Mouse (Mus musculus) forebrain, postnatal 0 days (tissue): ENCODE data around the gene Rad51b. TPM values are rescaled to one million over a fixed set of nuclear protein-coding genes. Genes with fewer than 3 reads are reported as not detected.

ENCODE experiments used
- ATAC-seq: fragments of 200-750 bp; cut with Nextera tagmentation; 2 replicates; pipeline ENCODE4 v1.8.0; 2017; ENCODE audit warnings: mild to moderate bottlenecking, moderate library complexity
- DNase-seq: peaks from one replicate; pipeline ENCODE4 v3.0.0-alpha.2; 2015
- H3K27ac ChIP-seq: fragments of 300-500 bp; sonication (generic); 2 replicates; pipeline ENCODE4 v1.5.1; 2014; ENCODE audit warnings: low read depth, mild to moderate bottlenecking, antibody characterized with exemption, low read length, moderate library complexity, mixed read lengths
- H3K27me3 ChIP-seq: fragments of 300-500 bp; sonication (generic); 2 replicates; pipeline ENCODE4 v1.6.1; 2014; ENCODE audit warnings: mild to moderate bottlenecking, low read length, mixed read lengths; ENCODE audit not compliant: insufficient read depth
- H3K36me3 ChIP-seq: fragments of 300-500 bp; sonication (generic); 2 replicates; pipeline ENCODE4 v1.6.1; 2014; ENCODE audit warnings: mild to moderate bottlenecking, moderate library complexity; ENCODE audit not compliant: insufficient read depth
- H3K4me1 ChIP-seq: fragments of 300-500 bp; sonication (generic); 2 replicates; pipeline ENCODE4 v1.6.1; 2014; ENCODE audit warnings: antibody characterized with exemption; ENCODE audit not compliant: insufficient read depth
- H3K4me2 ChIP-seq: fragments of 300-500 bp; sonication (generic); 2 replicates; pipeline ENCODE4 v1.6.1; 2014; ENCODE audit warnings: low read depth, mild to moderate bottlenecking, moderate library complexity
- H3K4me3 ChIP-seq: fragments of 300-500 bp; sonication (generic); 2 replicates; pipeline ENCODE4 v1.5.1; 2014; ENCODE audit warnings: low read depth, low read length, mixed read lengths
- H3K9ac ChIP-seq: fragments of 300-500 bp; sonication (generic); 2 replicates; pipeline ENCODE4 v1.6.1; 2014; ENCODE audit warnings: mild to moderate bottlenecking
- H3K9me3 ChIP-seq: fragments of 300-500 bp; sonication (generic); 2 replicates; pipeline ENCODE4 v1.6.1; 2016; ENCODE audit warnings: low read length
- CTCF ChIP-seq: sonication (generic); IDR thresholded peaks from 2 replicates; pipeline ENCODE4 v1.5.1; 2016; ENCODE audit warnings: antibody characterized with exemption, control low read depth, low read depth
- WGBS: fragments of 180-500 bp; shearing (Covaris S2); extraction: QIAGEN DNeasy Blood & Tissue Kit; methylation state at CpG from one replicate; pipeline ENCODE4 v1.1.7; 2014; 5-methylcytosine and 5-hydroxymethylcytosine counted together
- polyA plus RNA-seq: library from polyadenylated mRNA; unstranded; fragments of >200 nt; fragmentation: Nextera tagmentation; extraction: Ambion mirVana; gene quantifications from 2 replicates; pipeline ENCODE4 v1.2.1, GENCODE M21; 2015
- total RNA-seq: library from RNA; depleted of rRNA; stranded (reverse); fragments of >200 nt; gene quantifications from 2 replicates; pipeline ENCODE4 v1.2.3, GENCODE M21; 2014

Rad51b gene
- total and polyA plus RNA-seq, 2 experiments from 2014 or later, result 0.62 to 1.1 TPM

DNA sequence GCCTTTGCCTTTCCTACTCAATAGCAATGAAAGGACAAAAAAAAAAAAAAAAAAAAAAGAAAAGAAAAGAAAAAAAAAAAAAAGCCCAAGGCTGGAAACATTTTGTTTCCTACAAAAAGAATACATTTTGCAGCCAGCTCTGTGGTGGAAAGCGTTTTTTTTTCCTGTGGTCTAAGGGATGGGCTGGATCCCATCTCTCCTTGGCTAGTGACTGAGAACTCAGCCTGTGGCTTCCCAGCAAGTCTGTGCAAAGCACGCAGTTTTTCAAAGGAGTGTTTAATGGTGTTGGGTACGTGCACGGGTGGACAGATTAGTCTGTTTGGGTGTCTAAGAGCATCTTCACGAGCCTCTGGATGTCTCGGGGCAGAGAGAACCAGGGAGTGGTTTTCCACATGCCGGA, 487.1 kb downstream of the Rad51b start:
- H3K36me3 ChIP-seq, result no peaks in the 10 kb centered on the region
- no peaks in the 10 kb centered on the region for H3K4me1 ChIP-seq
- H3K27me3 ChIP-seq, result no peaks in the 10 kb centered on the region
- H3K9ac ChIP-seq, result no peak overlapping the region
- H3K9me3 ChIP-seq, result no peaks in the 10 kb centered on the region
- WGBS, result 83% methylated on average over 7 of the region's 7 CpGs
- no peak overlapping the region for H3K4me2 ChIP-seq
- no peak for DNase-seq
- H3K27ac ChIP-seq, result no peak overlapping the region
- TF ChIP-seq CTCF, result no peak
- ATAC-seq, result no peak
- H3K4me3 ChIP-seq, result no peak overlapping the region

DNA sequence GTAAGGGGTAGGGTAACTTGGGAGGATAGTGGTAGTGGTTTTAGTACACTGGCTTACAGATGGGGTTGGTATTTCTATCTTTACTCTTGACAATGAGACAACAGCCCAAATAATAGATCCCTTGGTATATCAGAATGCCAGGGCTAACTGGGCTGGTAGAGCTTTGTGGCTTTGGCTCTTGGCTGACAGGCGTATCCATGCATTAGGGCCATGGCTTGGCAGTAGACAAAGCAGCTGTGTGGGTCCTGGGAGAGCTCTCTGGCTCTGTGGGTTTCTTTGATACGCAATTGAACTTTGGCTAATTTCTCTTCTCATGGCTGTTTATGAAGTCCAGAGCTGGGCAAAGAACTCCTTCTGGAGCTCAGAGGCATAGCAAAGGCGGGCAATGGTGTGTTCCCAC, 488.6 kb downstream of the Rad51b start:
- 92% methylated on average over 3 of the region's 3 CpGs for WGBS
- TF ChIP-seq CTCF, result no peak
- no peak for ATAC-seq

DNA sequence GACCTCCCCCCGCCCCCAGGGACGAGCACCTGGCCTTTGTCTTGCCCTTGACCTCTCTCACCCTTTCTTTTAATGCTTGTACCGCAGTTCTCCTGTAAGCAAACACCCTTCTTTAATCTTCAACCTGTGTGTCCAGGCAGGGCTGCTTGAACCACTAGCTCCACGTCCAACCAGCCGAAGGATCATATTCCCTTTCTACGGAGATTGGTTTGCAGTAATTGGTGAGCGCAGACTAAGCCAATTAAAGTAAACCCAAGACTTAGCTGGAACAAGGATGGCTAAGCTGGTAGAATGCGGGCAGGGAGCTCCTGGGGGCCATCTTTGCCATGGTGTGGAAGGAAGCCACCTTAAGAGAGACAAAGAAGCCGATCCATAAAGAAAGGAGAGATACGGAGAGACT, 490.5 kb downstream of the Rad51b start:
- no peaks in the 10 kb centered on the region for H3K9me3 ChIP-seq
- no peaks in the 10 kb centered on the region for H3K4me1 ChIP-seq
- H3K27me3 ChIP-seq, result no peaks in the 10 kb centered on the region
- ATAC-seq (no peak), DNase-seq (no peak)
- 78% methylated on average over 10 of the region's 10 CpGs for WGBS
- no peak overlapping the region for H3K9ac ChIP-seq
- H3K4me3 ChIP-seq, result no peak overlapping the region
- no peak overlapping the region for H3K27ac ChIP-seq
- H3K36me3 ChIP-seq, result no peaks in the 10 kb centered on the region
- TF ChIP-seq CTCF, result no peak
- no peak overlapping the region for H3K4me2 ChIP-seq

More for the DNA sequence above, 488.6 kb downstream of the Rad51b start:
- Histone ChIP-seq H3K9me3 (no peaks in the 10 kb centered on the region), H3K27ac (no peak overlapping the region), H3K27me3 (no peaks in the 10 kb centered on the region), H3K4me1 (no peaks in the 10 kb centered on the region), H3K9ac (no peak overlapping the region), H3K4me3 (no peak overlapping the region), H3K36me3 (no peaks in the 10 kb centered on the region), H3K4me2 (no peak overlapping the region)
- no peak for DNase-seq

DNA sequence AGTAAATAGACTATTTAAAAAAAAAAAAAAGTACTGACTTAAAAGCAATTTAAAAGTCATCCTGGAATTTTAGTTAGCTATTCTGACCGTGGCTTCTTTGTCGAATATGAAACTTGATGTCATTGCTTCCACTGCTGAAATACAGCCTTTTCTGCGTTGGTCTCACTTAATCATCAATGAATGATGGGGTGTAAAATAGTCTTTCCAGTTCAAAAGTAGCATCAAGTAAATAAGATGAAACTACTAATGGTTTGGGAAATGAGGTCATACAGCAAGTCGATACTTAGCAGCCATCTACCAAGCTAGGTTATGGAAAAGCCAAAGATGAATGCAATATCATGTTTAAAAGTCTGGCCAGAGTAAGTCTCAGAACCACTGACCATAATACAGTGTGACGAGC, 491.3 kb downstream of the Rad51b start:
- WGBS, result 93% methylated on average over 5 of the region's 5 CpGs
- no peak for TF ChIP-seq CTCF
- DNase-seq, result no peak
- no peak overlapping the region for H3K27ac ChIP-seq
- no peaks in the 10 kb centered on the region for H3K36me3 ChIP-seq
- no peaks in the 10 kb centered on the region for H3K9me3 ChIP-seq
- H3K4me2 ChIP-seq, result no peak overlapping the region
- no peak for ATAC-seq
- no peaks in the 10 kb centered on the region for H3K27me3 ChIP-seq
- no peak overlapping the region for H3K4me3 ChIP-seq
- H3K9ac ChIP-seq, result no peak overlapping the region
- H3K4me1 ChIP-seq, result no peaks in the 10 kb centered on the region

DNA sequence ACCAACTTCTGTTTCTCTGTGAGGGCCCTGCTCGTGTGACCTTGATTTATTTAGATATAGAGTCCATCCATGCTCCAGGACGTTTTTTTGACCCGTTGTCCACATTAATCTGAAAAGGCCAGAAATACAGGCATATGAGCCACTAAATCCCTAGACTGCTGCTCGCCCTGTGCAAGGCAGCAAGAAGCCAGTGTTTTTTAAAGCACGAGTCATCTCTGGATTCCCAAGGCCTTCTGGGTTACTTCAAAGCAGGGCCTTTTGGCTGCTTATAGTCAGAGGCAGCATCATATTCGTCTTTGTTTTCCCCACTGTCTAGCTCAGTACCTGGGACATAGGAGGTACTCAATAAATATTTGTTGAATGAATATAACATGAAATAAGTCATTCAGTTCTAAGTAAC, 492.4 kb downstream of the Rad51b start:
- Histone ChIP-seq H3K9ac (no peak overlapping the region), H3K27me3 (no peaks in the 10 kb centered on the region), H3K4me2 (no peak overlapping the region), H3K4me3 (no peak overlapping the region), H3K36me3 (no peaks in the 10 kb centered on the region), H3K9me3 (no peaks in the 10 kb centered on the region), H3K4me1 (no peaks in the 10 kb centered on the region), H3K27ac (no peak overlapping the region)
- 85% methylated on average over 6 of the region's 6 CpGs for WGBS
- no peak for TF ChIP-seq CTCF
- ATAC-seq, result no peak
- DNase-seq, result no peak

DNA sequence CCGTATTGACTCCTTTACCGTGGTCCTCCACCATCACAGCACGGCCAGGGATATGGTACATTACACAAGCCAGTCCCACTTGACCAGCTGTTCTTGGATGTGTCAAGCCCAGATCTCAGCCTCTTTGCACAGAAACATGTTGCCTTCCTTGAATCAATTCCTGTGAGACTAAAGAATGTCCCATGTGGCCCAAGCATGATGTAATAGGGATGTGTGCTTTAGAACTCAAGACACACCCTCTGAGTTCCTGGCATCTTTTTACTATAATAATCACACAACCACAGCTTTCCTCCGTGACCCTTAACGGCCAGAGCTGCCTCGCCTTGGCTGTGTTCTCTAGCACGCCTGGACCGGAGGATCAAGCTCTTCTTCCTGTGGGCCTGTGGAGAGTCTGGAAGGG, 496.3 kb downstream of the Rad51b start:
- Histone ChIP-seq H3K9ac (no peak overlapping the region), H3K4me3 (no peak overlapping the region), H3K4me1 (no peaks in the 10 kb centered on the region), H3K4me2 (no peak overlapping the region), H3K27me3 (no peaks in the 10 kb centered on the region), H3K36me3 (no peaks in the 10 kb centered on the region), H3K27ac (no peak overlapping the region), H3K9me3 (no peaks in the 10 kb centered on the region)
- ATAC-seq (no peak), DNase-seq (no peak)
- 84% methylated on average over 8 of the region's 8 CpGs for WGBS
- no peak for TF ChIP-seq CTCF

DNA sequence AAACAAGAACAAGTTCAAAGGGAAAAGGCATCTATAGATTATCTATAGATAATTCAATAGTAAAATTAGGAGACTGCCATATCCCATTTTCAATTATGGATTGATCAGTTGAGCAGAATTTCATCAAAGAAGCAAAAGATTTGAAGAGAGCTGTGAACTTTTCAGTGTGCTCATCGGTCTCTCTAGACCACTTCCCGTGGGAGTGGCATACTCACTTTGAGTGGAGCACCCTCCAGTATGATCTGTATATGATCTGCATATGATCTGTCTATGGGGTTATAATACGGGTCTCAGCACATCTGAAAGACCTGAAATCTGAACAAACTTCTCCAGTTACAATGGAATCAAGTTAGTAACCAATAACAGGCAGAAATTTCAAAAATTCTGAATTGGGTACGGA, 497.7 kb downstream of the Rad51b start:
- Histone ChIP-seq H3K9me3 (no peaks in the 10 kb centered on the region), H3K4me1 (no peaks in the 10 kb centered on the region), H3K4me2 (no peak overlapping the region), H3K27me3 (no peaks in the 10 kb centered on the region), H3K36me3 (no peaks in the 10 kb centered on the region), H3K9ac (no peak overlapping the region), H3K4me3 (no peak overlapping the region), H3K27ac (no peak overlapping the region)
- 91% methylated on average over 4 of the region's 4 CpGs for WGBS
- no peak for ATAC-seq
- no peak for TF ChIP-seq CTCF
- no peak for DNase-seq

DNA sequence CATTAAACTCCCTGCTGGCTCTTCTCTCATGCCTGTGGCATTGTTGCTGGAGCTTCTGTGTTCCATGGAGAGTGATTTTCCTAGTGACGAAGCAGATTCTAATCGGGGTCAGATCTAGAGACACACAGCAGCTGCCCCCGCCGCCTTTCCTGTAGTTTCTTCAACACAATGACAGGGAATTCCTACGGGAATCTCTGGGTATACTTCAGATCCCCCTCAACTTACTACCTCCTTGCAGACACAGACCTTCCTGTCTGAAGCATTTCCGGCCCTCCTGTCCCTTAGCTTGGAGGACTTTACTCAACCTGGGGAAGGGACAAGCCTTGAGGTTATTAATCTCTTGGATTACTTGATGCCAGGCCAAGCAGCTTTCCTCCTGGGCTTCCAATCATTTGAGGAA, 499.2 kb downstream of the Rad51b start:
- Histone ChIP-seq H3K27me3 (no peaks in the 10 kb centered on the region), H3K9me3 (no peaks in the 10 kb centered on the region), H3K36me3 (no peaks in the 10 kb centered on the region), H3K27ac (no peak overlapping the region), H3K4me2 (no peak overlapping the region), H3K4me3 (no peak overlapping the region), H3K9ac (no peak overlapping the region), H3K4me1 (no peaks in the 10 kb centered on the region)
- ATAC-seq, result no peak
- no peak for TF ChIP-seq CTCF
- no peak for DNase-seq
- WGBS, result 83% methylated on average over 6 of the region's 6 CpGs
